Mouse (Mus musculus) cerebellum, adult 2 months (tissue): ENCODE data around the gene Igf2bp3.

Experiments used
- CTCF ChIP-seq: fragments of 200-500 bp; IDR thresholded peaks from 2 replicates; pipeline ENCODE4 v1.5.1; 2011; ENCODE audit warnings: low read depth, mild to moderate bottlenecking, control low read depth, low read length, moderate library complexity, borderline replicate concordance; ENCODE audit not compliant: insufficient read depth
- POLR2A ChIP-seq: fragments of 200-500 bp; IDR thresholded peaks from 2 replicates; pipeline ENCODE4 v1.6.1; 2011; ENCODE audit warnings: low read length, control low read depth, borderline replicate concordance; ENCODE audit not compliant: insufficient read depth

- TF ChIP-seq CTCF (no peak), POLR2A (no peak)
Measured at GRCm38 (mm10) chr6:49131855-49132254, 82.9 kb downstream of the Igf2bp3 start.
